Mouse (Mus musculus) heart, postnatal 14 days (tissue): ENCODE results near the gene Knop1. TPM values are rescaled to one million over a fixed set of nuclear protein-coding genes. Genes with fewer than 3 reads are reported as not detected.

Source experiments
- DNase-seq, 2 experiments: peaks; one replicate each; pipeline ENCODE4 v3.0.0; 2021 to 2022
- intact Hi-C: fragments of 180-260 bp; cut with DNase I; formaldehyde crosslinking; loops from one replicate; pipeline ENCODE4 v1.15.1; 2025
- total RNA-seq, 2 experiments: library from RNA; stranded (reverse); gene quantifications; 2 replicates each; pipeline ENCODE4 v1.2.3; 2021

The Knop1 gene
- total RNA-seq, 2 experiments from 2014 or later, result 16.9 to 18.4 TPM

- intact Hi-C loops, result no loop called here
- no peak for DNase-seq
Measured at GRCm38 (mm10) chr7:118803425-118803824, 52.6 kb downstream of the Knop1 start.

GRCm38 (mm10) chr7:118801791-118802190 lies 54.3 kb downstream of the Knop1 start:
- intact Hi-C loops, result no loop called here
- peak; percentile 27 to 43 for DNase-seq

GRCm38 (mm10) chr7:118800112-118800734 lies 55.8 kb downstream of the Knop1 start:
- intact Hi-C loops, result no loop called here

GRCm38 (mm10) chr7:118798105-118798570 lies 57.9 kb downstream of the Knop1 start:
- no peak for DNase-seq
- intact Hi-C loops, result no loop called here

More at GRCm38 (mm10) chr7:118800112-118800734, 55.8 kb downstream of the Knop1 start:
- no peak for DNase-seq

- DNase-seq, result peak in 1 of 2 experiments; percentile 18
- intact Hi-C loops, result no loop called here
Measured at GRCm38 (mm10) chr7:118797600-118797999, 58.5 kb downstream of the Knop1 start.

- no peak for DNase-seq
- intact Hi-C loops, result no loop called here
Measured at GRCm38 (mm10) chr7:118796838-118797237, 59.2 kb downstream of the Knop1 start.

GRCm38 (mm10) chr7:118795779-118796178 lies 60.3 kb downstream of the Knop1 start:
- no peak for DNase-seq
- intact Hi-C loops, result no loop called here

- intact Hi-C loops, result no loop called here
- no peak for DNase-seq
Measured at GRCm38 (mm10) chr7:118793899-118794298, 62.2 kb downstream of the Knop1 start.

Other genes with a start within 250 kb of the Knop1 start
- 10 to 100 TPM; 25.9 to 28.2 TPM for gene Gde1, start 150.5 kb downstream of the Knop1 start, total RNA-seq
- 1 to 10 TPM; 3.2 to 3.4 TPM for gene Ccp110, start 143.7 kb downstream of the Knop1 start, total RNA-seq
- gene Vps35l, start 116.0 kb downstream of the Knop1 start, total RNA-seq, result 10 to 100 TPM; 28.2 TPM
- under 1 TPM; 0.27 to 0.60 TPM for gene Iqck, start 502 bp downstream of the Knop1 start, total RNA-seq
- gene Gprc5b, start 139.0 kb upstream of the Knop1 start, total RNA-seq, result 10 to 100 TPM; 17.8 to 20.4 TPM